Mouse (Mus musculus): ENCODE data around the gene Tmem179.

DNA sequence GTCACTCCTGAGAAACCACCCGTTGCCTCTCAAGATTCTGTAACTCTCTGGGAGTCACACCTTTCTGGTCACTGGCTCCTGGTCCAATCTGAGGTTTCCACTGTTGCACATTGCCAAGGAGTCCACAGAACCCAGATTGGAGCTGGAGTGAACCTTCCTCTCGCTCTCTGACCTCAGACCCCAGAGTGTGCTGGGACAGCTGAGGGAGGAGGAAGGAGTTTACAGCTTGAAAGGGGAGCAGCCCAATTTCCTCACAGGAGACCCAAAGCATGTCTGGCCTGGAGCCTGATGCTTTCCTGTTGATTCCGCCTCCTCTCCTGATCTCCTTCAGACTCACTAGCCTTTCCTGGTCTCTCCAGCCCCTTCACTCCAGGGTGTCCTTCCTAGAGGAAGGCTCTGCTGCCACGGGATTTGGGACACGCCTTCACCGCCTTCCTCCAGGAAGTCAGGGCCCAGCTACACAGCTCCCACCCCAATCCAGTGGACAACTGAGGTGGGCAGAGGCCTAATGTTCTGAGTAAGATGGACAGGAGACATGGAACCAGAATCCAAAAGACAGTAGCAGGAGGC is 60.3 kb downstream of the Tmem179 start:
- TF ChIP-seq CTCF (IDR thresholded peaks at IDR 0.05; ENCODE audit: borderline replicate concordance, control insufficient read depth, extremely low read depth, insufficient read depth, low read length, poor library complexity), result no peak
- no peak for TF ChIP-seq POLR2A (IDR thresholded peaks at IDR 0.05; ENCODE audit: control insufficient read depth, extremely low read depth, insufficient read depth, low read length, poor library complexity)
